Mouse (Mus musculus) liver, embryonic 16.5 days (tissue): ENCODE measurements at regions not wholly inside any gene's neighbourhood (a gene's known extent, or its start where the extent isn't known, plus 50 kb on each side); places are given as distances from the start of the nearest gene placed in this dataset.
A peak's percentile ranks its signal among the peaks of the same experiment; 100 is the strongest.

Experiments
- ATAC-seq: fragments of 200-750 bp; cut with Nextera tagmentation; 2 replicates; pipeline ENCODE4 v1.8.0; 2017; ENCODE audit warnings: low read depth, mild to moderate bottlenecking, moderate number of reproducible peaks, moderate library complexity
- H3K27ac ChIP-seq: fragments of 300-500 bp; sonication (generic); 2 replicates; pipeline ENCODE4 v1.5.1; 2014; ENCODE audit warnings: mild to moderate bottlenecking, low read length
- H3K27me3 ChIP-seq: fragments of 300-500 bp; sonication (generic); 2 replicates; pipeline ENCODE4 v1.6.1; 2014; ENCODE audit warnings: low read depth, low read length, mixed read lengths; ENCODE audit not compliant: control insufficient read depth, insufficient read depth
- H3K36me3 ChIP-seq: fragments of 300-500 bp; sonication (generic); 2 replicates; pipeline ENCODE4 v1.6.1; 2014; ENCODE audit warnings: mild to moderate bottlenecking; ENCODE audit not compliant: control insufficient read depth, insufficient read depth
- H3K4me1 ChIP-seq: fragments of 300-500 bp; sonication (generic); 2 replicates; pipeline ENCODE4 v1.6.1; 2014; ENCODE audit warnings: low read depth, low read length, mixed read lengths; ENCODE audit not compliant: control insufficient read depth
- H3K4me2 ChIP-seq: fragments of 300-500 bp; sonication (generic); 2 replicates; pipeline ENCODE4 v1.6.1; 2014; ENCODE audit warnings: low read depth, low read length, mixed read lengths
- H3K4me3 ChIP-seq: fragments of 300-500 bp; sonication (generic); 2 replicates; pipeline ENCODE4 v1.5.1; 2014; ENCODE audit warnings: low read depth, mild to moderate bottlenecking, low read length
- H3K9ac ChIP-seq: fragments of 300-500 bp; sonication (generic); 2 replicates; pipeline ENCODE4 v1.6.1; 2014; ENCODE audit warnings: low read depth, low read length
- H3K9me3 ChIP-seq: fragments of 300-500 bp; sonication (generic); replicated peaks from 2 replicates; pipeline ENCODE4 v1.6.1; 2016; ENCODE audit warnings: low read length; ENCODE audit not compliant: control insufficient read depth
- WGBS: fragments of 180-500 bp; shearing (Covaris S2); extraction: QIAGEN DNeasy Blood & Tissue Kit; methylation state at CpG from one replicate; pipeline ENCODE4 v1.1.7; 2014; ENCODE audit not compliant: insufficient replicate concordance; 5-methylcytosine and 5-hydroxymethylcytosine counted together

DNA sequence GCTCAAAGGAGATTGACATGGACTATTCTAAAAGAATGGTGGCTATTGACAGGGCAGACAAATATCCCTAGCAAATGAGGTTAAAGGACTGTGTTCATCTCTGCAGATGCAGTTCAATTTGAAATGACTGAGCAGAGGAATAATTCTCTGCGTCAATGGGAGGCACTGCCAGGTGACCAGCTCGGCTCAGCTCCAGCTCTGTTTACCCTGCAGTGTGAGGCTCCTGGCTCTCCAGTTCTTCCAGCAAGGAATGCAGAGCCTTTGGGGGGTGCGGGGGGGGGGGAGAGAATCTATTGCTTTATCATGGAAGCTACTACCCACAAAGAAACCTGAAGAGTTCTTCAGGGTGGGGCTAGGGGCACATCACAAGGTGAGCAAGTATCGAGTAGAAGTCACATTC, 115.6 kb upstream of the Med14 start:
- Histone ChIP-seq H3K9ac (no peak overlapping the region), H3K27me3 (no peaks in the 10 kb centered on the region), H3K9me3 (no peaks in the 10 kb centered on the region), H3K4me3 (no peak overlapping the region), H3K27ac (no peak overlapping the region), H3K4me2 (no peak overlapping the region), H3K36me3 (no peaks in the 10 kb centered on the region), H3K4me1 (no peaks in the 10 kb centered on the region)
- WGBS = 43% methylated on average over 4 of the region's 4 CpGs
- ATAC-seq = no peak

- H3K27ac ChIP-seq = no peak overlapping the region
- H3K4me2 ChIP-seq = peak overlapping the region; percentile 49
- no peaks in the 10 kb centered on the region for H3K27me3 ChIP-seq
- H3K36me3 ChIP-seq = no peaks in the 10 kb centered on the region
- no peaks in the 10 kb centered on the region for H3K4me1 ChIP-seq
- H3K4me3 ChIP-seq = peak overlapping the region; percentile 42
- peak; percentile 47; the same call in 1 of the 2 replicates for ATAC-seq
- H3K9ac ChIP-seq = no peak overlapping the region
- H3K9me3 ChIP-seq = no peaks in the 10 kb centered on the region
- 42% methylated on average over 22 of the region's 22 CpGs for WGBS
These were observed 111.8 kb upstream of the Med14 start for GRCm38 (mm10) chrX:12873698-12874144.

DNA sequence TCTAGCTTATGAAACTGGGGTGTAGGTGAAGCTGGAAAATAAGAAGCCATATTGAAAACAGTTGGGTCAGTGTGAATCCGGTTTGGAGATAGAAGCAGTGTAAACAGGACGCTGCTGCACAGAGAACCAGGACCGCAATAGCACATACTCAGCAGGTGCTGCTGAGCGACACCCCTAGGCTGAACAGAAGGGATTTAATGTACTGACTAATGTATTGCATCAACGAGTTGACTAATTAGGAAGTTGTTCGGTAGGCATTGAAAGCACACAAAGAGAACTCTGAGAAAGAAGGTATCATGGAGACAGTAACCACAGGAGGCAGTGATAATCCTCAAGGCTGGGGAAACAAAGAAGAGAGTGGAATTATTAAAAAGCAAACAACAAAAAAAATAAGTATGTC, 111.4 kb upstream of the Med14 start:
- Histone ChIP-seq H3K9ac (no peak overlapping the region), H3K4me2 (peak overlapping the region; percentile 49), H3K4me3 (peak overlapping the region; percentile 42), H3K36me3 (no peaks in the 10 kb centered on the region), H3K27ac (no peak overlapping the region), H3K27me3 (no peaks in the 10 kb centered on the region), H3K9me3 (no peaks in the 10 kb centered on the region), H3K4me1 (no peaks in the 10 kb centered on the region)
- 48% methylated on average over 6 of the region's 6 CpGs for WGBS
- ATAC-seq = no peak

GRCm38 (mm10) chrX:12866885-12867498, 105.1 kb upstream of the Med14 start:
- Histone ChIP-seq H3K27me3 (no peaks in the 10 kb centered on the region), H3K4me2 (0 out of 2 replicates have a peak overlapping the region, but pooled peaks have one; percentile 3), H3K27ac (no peak overlapping the region), H3K9ac (no peak overlapping the region), H3K9me3 (no peaks in the 10 kb centered on the region), H3K4me3 (no peak overlapping the region), H3K4me1 (no peaks in the 10 kb centered on the region), H3K36me3 (no peaks in the 10 kb centered on the region)
- 63% methylated on average over 5 of the region's 5 CpGs for WGBS
- peak; percentile 43; the same call in 1 of the 2 replicates for ATAC-seq

DNA sequence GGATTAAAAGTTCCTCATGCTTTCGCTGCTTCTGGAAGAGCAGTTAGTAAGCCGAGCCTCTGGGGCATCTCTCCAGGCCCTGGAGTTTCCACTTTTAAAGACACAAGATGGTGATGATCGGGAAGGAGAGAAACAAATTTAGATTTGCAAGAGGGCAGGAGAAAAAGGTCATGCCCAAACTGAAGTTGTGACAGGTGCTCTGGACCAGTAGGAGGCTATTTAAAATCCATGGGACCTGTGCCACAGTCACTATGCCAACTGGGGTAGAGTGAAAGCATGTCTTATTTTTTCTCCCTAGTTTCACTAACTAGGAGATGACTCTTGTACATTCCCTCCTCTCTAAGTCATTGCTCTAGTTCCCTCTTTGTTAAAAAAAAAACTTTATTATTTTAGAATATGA, 104.3 kb upstream of the Med14 start:
- H3K27ac ChIP-seq = no peak overlapping the region
- no peaks in the 10 kb centered on the region for H3K27me3 ChIP-seq
- H3K4me2 ChIP-seq = no peak overlapping the region
- no peaks in the 10 kb centered on the region for H3K4me1 ChIP-seq
- 64% methylated on average over 3 of the region's 3 CpGs for WGBS
- H3K36me3 ChIP-seq = no peaks in the 10 kb centered on the region
- H3K9ac ChIP-seq = no peak overlapping the region
- no peaks in the 10 kb centered on the region for H3K9me3 ChIP-seq
- no peak for ATAC-seq
- no peak overlapping the region for H3K4me3 ChIP-seq

GRCm38 (mm10) chrX:12860168-12860567, 98.3 kb upstream of the Med14 start:
- WGBS = 61% methylated on average over 6 of the region's 6 CpGs
- Histone ChIP-seq H3K4me3 (no peak overlapping the region), H3K4me1 (no peaks in the 10 kb centered on the region), H3K27me3 (no peaks in the 10 kb centered on the region), H3K9ac (no peak overlapping the region), H3K36me3 (no peaks in the 10 kb centered on the region), H3K9me3 (no peaks in the 10 kb centered on the region), H3K4me2 (no peak overlapping the region), H3K27ac (no peak overlapping the region)
- no peak for ATAC-seq

- Histone ChIP-seq H3K4me2 (no peak overlapping the region), H3K36me3 (no peaks in the 10 kb centered on the region), H3K9ac (no peak overlapping the region), H3K27me3 (no peaks in the 10 kb centered on the region), H3K4me3 (no peak overlapping the region), H3K4me1 (no peaks in the 10 kb centered on the region), H3K27ac (no peak overlapping the region), H3K9me3 (no peaks in the 10 kb centered on the region)
- 54% methylated on average over 2 of the region's 2 CpGs for WGBS
- no peak for ATAC-seq
These were observed 96.9 kb upstream of the Med14 start for GRCm38 (mm10) chrX:12858757-12859156.

GRCm38 (mm10) chrX:12857881-12858755, 96.2 kb upstream of the Med14 start:
- no peaks in the 10 kb centered on the region for H3K27me3 ChIP-seq
- H3K9ac ChIP-seq = no peak overlapping the region
- peak overlapping the region; percentile 35 for H3K4me3 ChIP-seq
- H3K4me1 ChIP-seq = no peaks in the 10 kb centered on the region
- ATAC-seq = peak; percentile 54; the same call in 1 of the 2 replicates
- peak overlapping the region; percentile 41 for H3K27ac ChIP-seq
- no peaks in the 10 kb centered on the region for H3K36me3 ChIP-seq
- 24% methylated on average over 17 of the region's 17 CpGs for WGBS
- H3K9me3 ChIP-seq = no peaks in the 10 kb centered on the region
- peak overlapping the region; percentile 50 for H3K4me2 ChIP-seq

DNA sequence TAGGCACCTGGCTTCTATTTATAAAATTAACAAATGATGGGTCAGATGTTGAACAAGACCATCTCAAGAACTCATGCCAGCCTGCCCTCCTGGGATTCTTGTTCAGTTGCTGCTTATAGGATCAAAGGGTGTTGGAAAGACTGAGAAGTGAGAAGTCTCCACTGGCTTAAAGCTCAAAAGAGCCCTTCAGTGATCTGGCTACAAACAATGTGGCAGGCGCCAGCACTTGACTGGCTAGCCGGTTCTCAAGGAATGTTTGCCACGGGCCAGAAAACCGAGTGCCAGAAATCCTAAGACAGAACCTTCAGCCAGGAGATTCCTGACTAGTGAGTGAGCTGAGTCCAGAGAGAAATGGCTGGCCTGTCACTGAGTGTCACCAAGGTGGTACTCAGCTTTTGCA, 93.6 kb upstream of the Med14 start:
- no peak for ATAC-seq
- no peaks in the 10 kb centered on the region for H3K36me3 ChIP-seq
- H3K27ac ChIP-seq = no peak overlapping the region
- WGBS = 59% methylated on average over 4 of the region's 4 CpGs
- no peak overlapping the region for H3K9ac ChIP-seq
- no peaks in the 10 kb centered on the region for H3K27me3 ChIP-seq
- H3K4me1 ChIP-seq = no peaks in the 10 kb centered on the region
- H3K4me2 ChIP-seq = no peak overlapping the region
- H3K9me3 ChIP-seq = no peaks in the 10 kb centered on the region
- no peak overlapping the region for H3K4me3 ChIP-seq
